Mouse (Mus musculus) intestine, embryonic 14.5 days (tissue): ENCODE results near the gene Klrc2. TPM values are rescaled to one million over a fixed set of nuclear protein-coding genes. Genes with fewer than 3 reads are reported as not detected.
"Not testable (repeated sequence)": the region's sequence is repeated elsewhere in the genome, so short reads cannot be mapped to it uniquely, and the experiment has no call there.

Source experiments
- ATAC-seq: fragments of 200-750 bp; cut with Nextera tagmentation; replicated peaks from 2 replicates; pipeline ENCODE4 v1.8.0; 2017; ENCODE audit warnings: low read depth, moderate number of reproducible peaks, moderate TSS enrichment, moderate library complexity; ENCODE audit not compliant: low FRiP score, low TSS enrichment
- DNase-seq: peaks from one replicate; pipeline ENCODE4 v3.0.0-alpha.2; 2018; ENCODE audit warnings: low spot score
- H3K27ac ChIP-seq: fragments of 300-500 bp; sonication (generic); 2 replicates; pipeline ENCODE4 v1.5.1; 2014; ENCODE audit warnings: low read depth, mild to moderate bottlenecking, control low read depth
- H3K27me3 ChIP-seq: fragments of 300-500 bp; sonication (generic); replicated peaks from 2 replicates; pipeline ENCODE4 v1.6.1; 2014; ENCODE audit warnings: low read length, control low read depth; ENCODE audit not compliant: control insufficient read depth, insufficient read depth
- H3K36me3 ChIP-seq: fragments of 300-500 bp; sonication (generic); 2 replicates; pipeline ENCODE4 v1.6.1; 2014; ENCODE audit warnings: low read length, control low read depth; ENCODE audit not compliant: control insufficient read depth, insufficient read depth
- H3K4me1 ChIP-seq: fragments of 300-500 bp; sonication (generic); replicated peaks from 2 replicates; pipeline ENCODE4 v1.6.1; 2014; ENCODE audit warnings: low read length, control low read depth, mixed read lengths; ENCODE audit not compliant: control insufficient read depth, insufficient read depth
- H3K4me2 ChIP-seq: fragments of 300-500 bp; sonication (generic); 2 replicates; pipeline ENCODE4 v1.6.1; 2014; ENCODE audit warnings: low read length
- H3K4me3 ChIP-seq: fragments of 300-500 bp; sonication (generic); 2 replicates; pipeline ENCODE4 v1.5.1; 2014; ENCODE audit warnings: low read depth, low read length, control low read depth, mixed read lengths
- H3K9ac ChIP-seq: fragments of 300-500 bp; sonication (generic); 2 replicates; pipeline ENCODE4 v1.6.1; 2014; ENCODE audit warnings: mild to moderate bottlenecking, low read length
- H3K9me3 ChIP-seq: fragments of 300-500 bp; sonication (generic); 2 replicates; pipeline ENCODE4 v1.6.1; 2016; ENCODE audit warnings: low read length, control low read depth; ENCODE audit not compliant: control insufficient read depth
- WGBS: fragments of 180-500 bp; shearing (Covaris S2); extraction: QIAGEN DNeasy Blood & Tissue Kit; methylation state at CpG from one replicate; pipeline ENCODE4 v1.1.7; 2014; 5-methylcytosine and 5-hydroxymethylcytosine counted together
- polyA plus RNA-seq: library from polyadenylated mRNA; unstranded; fragments of >200 nt; fragmentation: Nextera tagmentation; extraction: Ambion mirVana; gene quantifications from 2 replicates; pipeline ENCODE4 v1.2.1, GENCODE M21; 2014

The Klrc2 gene
- polyA plus RNA-seq, result not detected in 2 replicates

DNA sequence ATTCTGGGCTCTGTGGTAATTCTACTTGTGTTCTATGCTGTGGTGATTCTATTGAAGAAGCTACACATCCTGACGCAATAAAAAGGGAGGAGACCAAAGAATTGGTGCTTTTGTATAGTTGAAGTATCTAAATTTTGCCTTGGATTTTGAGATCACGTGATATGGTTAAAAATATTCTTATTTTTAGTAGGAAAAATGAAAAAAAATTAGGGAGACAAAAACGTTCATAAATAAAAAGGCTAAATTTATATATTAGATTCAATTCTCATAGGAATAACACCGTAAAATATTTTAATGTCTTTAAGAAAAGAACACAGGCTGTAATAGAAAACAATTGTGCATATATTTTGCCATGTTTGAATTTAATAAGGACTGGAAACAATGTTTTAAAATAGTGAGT lies at the start of gene Klrc2:
Gene Klrc2 (minus strand): TSS at position 101 of the 400 bp plus-strand sequence.
- H3K4me3 ChIP-seq, H3K27ac ChIP-seq, H3K4me2 ChIP-seq, ATAC-seq, DNase-seq, H3K9ac ChIP-seq, H3K36me3 ChIP-seq, H3K27me3 ChIP-seq, H3K4me1 ChIP-seq, H3K9me3 ChIP-seq: not testable (repeated sequence)
- 76% methylated on average over 4 of the region's 4 CpGs for WGBS

DNA sequence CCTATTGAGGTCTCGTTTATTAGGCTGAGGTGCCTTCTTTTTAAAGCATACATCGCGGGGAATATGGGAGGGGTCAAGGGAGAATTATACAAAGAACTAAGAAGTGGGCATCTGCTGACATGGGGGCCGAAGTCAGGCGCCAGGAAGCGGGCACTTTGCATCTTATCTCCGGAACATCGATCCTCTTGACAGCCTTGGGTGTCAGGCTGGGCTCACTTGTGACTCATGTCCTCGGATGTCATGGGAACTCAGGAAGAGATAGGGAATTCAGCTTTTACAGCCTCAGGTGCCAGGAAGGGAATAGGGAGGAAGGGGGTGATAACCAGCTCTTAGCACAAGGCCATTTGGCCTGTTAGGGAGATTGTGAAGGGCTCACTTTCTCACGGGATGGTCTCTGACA lies 30.9 kb upstream of the Klrc2 start:
- H3K4me3 ChIP-seq, DNase-seq, ATAC-seq: not testable (repeated sequence)

DNA sequence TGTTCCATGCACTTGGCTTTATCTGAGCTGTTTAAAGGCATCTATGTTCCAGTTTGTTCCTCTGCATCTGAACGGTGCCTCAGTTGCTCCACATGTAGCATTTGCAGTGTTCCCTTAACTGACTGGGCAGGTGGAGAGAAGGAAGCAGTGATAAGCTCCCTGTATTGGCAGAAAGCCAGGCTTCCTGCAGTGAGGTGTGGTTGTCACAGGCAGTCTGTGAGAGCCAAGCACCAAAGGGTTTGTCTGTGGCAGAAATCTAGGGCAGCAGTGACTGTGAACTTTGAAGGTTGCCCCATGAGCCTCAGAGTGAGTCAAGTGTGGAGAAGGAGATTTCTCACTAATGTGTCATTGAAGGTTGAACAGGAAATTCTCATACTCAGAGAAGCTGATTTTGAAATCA lies 19.9 kb upstream of the Klrc2 start:
- no peak overlapping the region for H3K4me3 ChIP-seq
- 80% methylated on average over 1 of the region's 1 CpGs for WGBS
- ATAC-seq (no peak), DNase-seq (no peak)
- H3K27me3 ChIP-seq, result no peaks in the 10 kb centered on the region
- H3K36me3 ChIP-seq, result no peaks in the 10 kb centered on the region
- no peak overlapping the region for H3K9ac ChIP-seq
- H3K9me3 ChIP-seq, result no peaks in the 10 kb centered on the region
- H3K27ac ChIP-seq, result no peak overlapping the region
- H3K4me2 ChIP-seq, result no peak overlapping the region
- H3K4me1 ChIP-seq, result no peaks in the 10 kb centered on the region

More for the DNA sequence above, 30.9 kb upstream of the Klrc2 start:
- not testable (repeated sequence) for H3K27me3 ChIP-seq, H3K9ac ChIP-seq, H3K4me1 ChIP-seq, H3K9me3 ChIP-seq, H3K4me2 ChIP-seq, H3K36me3 ChIP-seq, H3K27ac ChIP-seq
- WGBS, result 69% methylated on average over 10 of the region's 10 CpGs

DNA sequence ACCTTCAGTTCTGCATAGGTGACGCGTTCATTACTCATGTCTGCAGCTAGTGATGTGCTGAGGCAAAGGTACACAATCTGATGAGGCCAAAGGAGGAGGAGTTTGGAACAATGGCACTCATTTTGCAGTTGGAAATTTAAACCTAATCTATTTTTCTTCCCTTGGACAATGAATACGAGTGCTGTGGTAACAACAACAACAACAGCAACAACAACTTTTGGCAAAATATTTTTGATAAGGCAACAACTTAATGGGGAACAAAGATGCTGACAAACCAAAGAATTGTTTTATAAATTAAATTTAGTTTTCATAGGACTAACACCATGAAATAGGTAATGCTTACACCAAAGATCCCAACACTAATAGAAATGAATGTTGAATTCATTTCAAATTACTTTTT lies 18.4 kb upstream of the Klrc2 start, which contains the start of gene Klrc1:
Gene Klrc1 (minus strand): TSS at position 101 of the 400 bp plus-strand sequence.
- no peaks in the 10 kb centered on the region for H3K9me3 ChIP-seq
- DNase-seq (no peak), ATAC-seq (no peak)
- no peaks in the 10 kb centered on the region for H3K27me3 ChIP-seq
- H3K4me3 ChIP-seq, result no peak within 1 kb of the TSS
- WGBS, result 93% methylated on average over 3 of the region's 3 CpGs
- H3K36me3 ChIP-seq, result no peaks in the 10 kb centered on the region
- H3K27ac ChIP-seq, result no peak within 1 kb of the TSS
- no peak within 1 kb of the TSS for H3K9ac ChIP-seq
- no peaks in the 10 kb centered on the region for H3K4me1 ChIP-seq
- H3K4me2 ChIP-seq, result no peak within 1 kb of the TSS

DNA sequence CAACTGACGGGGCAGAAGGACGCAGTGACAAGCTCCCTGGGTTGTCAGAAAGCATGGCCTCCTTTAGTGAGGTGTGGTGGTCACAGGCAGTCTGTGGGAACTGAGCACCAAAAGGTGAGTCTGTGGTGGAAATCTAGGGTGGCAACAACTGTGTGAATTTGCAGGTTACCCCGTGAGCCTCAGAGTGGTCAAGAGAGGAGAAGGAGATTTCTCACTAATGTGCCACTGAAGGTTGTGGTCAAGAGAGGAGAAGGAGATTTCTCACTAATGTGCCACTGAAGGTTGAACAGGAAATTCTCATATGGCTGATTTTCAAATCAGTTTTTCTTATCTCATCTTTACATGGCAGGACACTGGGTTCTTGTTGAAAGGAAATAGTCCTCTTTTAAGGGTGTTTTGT lies 812 bp upstream of the Klrc2 start:
- no CpG with 5 or more reads among the region's 3 CpGs for WGBS
- not testable (repeated sequence) for H3K9me3 ChIP-seq, H3K4me2 ChIP-seq

DNA sequence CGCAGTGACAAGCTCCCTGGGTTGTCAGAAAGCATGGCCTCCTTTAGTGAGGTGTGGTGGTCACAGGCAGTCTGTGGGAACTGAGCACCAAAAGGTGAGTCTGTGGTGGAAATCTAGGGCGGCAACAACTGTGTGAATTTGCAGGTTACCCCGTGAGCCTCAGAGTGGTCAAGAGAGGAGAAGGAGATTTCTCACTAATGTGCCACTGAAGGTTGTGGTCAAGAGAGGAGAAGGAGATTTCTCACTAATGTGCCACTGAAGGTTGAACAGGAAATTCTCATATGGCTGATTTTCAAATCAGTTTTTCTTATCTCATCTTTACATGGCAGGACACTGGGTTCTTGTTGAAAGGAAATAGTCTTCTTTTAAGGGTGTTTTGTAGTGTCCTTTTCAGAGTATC lies 16.4 kb downstream of the Klrc2 start:
- H3K4me1 ChIP-seq, DNase-seq, H3K36me3 ChIP-seq, H3K4me2 ChIP-seq, ATAC-seq, H3K9me3 ChIP-seq, H3K9ac ChIP-seq, H3K27ac ChIP-seq, H3K4me3 ChIP-seq, H3K27me3 ChIP-seq: not testable (repeated sequence)
- WGBS, result 75% methylated on average over 1 of the region's 3 CpGs

More for the DNA sequence above, 812 bp upstream of the Klrc2 start:
- H3K4me1 ChIP-seq, H3K36me3 ChIP-seq, ATAC-seq, H3K27me3 ChIP-seq, H3K4me3 ChIP-seq, H3K9ac ChIP-seq, H3K27ac ChIP-seq, DNase-seq: not testable (repeated sequence)

- H3K9ac ChIP-seq, H3K4me2 ChIP-seq, H3K27me3 ChIP-seq, ATAC-seq, H3K4me3 ChIP-seq, H3K36me3 ChIP-seq, DNase-seq, H3K4me1 ChIP-seq, H3K27ac ChIP-seq, H3K9me3 ChIP-seq: not testable (repeated sequence)
- WGBS, result 80% methylated on average over 3 of the region's 3 CpGs
These were observed 17.3 kb downstream of the Klrc2 start, which contains the start of gene Klrc3 for GRCm38 (mm10) chr6:129643237-129643636. TSS of gene Klrc3 (minus strand) at chr6:129643337.

DNA sequence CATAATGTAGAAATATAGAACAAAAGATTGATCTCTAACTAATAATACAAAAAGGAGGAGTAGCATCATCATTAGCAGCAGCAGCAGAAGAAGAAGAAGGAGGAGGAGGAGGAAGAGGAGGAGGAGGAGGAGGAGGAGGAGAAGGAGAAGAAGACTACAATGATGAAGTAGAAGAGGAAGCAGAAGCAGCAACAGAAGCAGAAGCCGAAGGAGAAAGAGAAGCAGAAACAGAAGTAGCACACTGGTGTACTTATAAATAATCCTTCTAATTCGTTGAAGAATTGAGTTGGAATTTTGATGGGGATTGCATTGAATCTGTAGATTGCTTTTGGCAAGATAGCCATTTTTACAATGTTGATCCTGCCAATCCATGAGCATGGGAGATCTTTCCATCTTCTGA lies 29.4 kb downstream of the Klrc2 start:
- not testable (repeated sequence) for H3K4me3 ChIP-seq, H3K9ac ChIP-seq, H3K4me2 ChIP-seq, H3K27ac ChIP-seq, H3K36me3 ChIP-seq, H3K9me3 ChIP-seq, ATAC-seq, H3K27me3 ChIP-seq, DNase-seq, H3K4me1 ChIP-seq
- 75% methylated on average over 2 of the region's 2 CpGs for WGBS

DNA sequence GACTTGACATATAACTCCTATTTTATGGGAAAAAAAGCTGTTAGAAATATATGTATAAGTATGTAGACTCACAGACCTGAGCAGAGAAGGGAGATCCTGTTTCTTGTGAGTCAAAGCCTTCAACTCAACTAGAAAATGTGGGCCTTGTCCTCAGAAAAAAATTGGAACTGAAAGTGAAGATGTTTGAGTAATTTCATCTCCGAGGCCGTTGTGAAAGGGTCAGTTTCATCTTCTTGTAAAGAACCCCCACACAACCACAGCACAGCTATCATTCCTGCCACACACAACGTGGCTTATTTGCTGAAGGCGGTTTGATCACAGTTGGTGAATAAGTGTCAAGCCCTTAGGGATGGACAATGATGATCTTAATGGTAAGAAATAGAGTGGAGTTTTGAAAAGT lies 36.8 kb downstream of the Klrc2 start, which contains the start of gene Klrk1:
Gene Klrk1 (minus strand): TSS at position 130 of the 400 bp plus-strand sequence.
- no peak within 1 kb of the TSS for H3K4me2 ChIP-seq
- H3K9ac ChIP-seq, result no peak within 1 kb of the TSS
- no peak for DNase-seq
- no peaks in the 10 kb centered on the region for H3K36me3 ChIP-seq
- WGBS, result 80% methylated on average over 4 of the region's 4 CpGs
- H3K9me3 ChIP-seq, result no peaks in the 10 kb centered on the region
- no peaks in the 10 kb centered on the region for H3K4me1 ChIP-seq
- no peak within 1 kb of the TSS for H3K27ac ChIP-seq
- ATAC-seq, result no peak
- no peaks in the 10 kb centered on the region for H3K27me3 ChIP-seq
- no peak within 1 kb of the TSS for H3K4me3 ChIP-seq
